25 mouse cellular contexts compared by ENCODE assay signal in genomic region chr19:57036860-57037259, GRCm38 (mm10). TPM values are rescaled to one million over a fixed set of nuclear protein-coding genes. Genes with fewer than 3 reads are reported as not detected.
"Had no signal": no experiment of that assay in that cellular context is flagged by ENCODE, and none has a peak within 500 bp of the region (broad histone marks: within the 10 kb centered on the region; RNA-seq: fewer than 3 reads in every experiment).

No protein-coding gene starts in this region.

- ATAC-seq: forebrain, postnatal 0 days; hindbrain, postnatal 0 days; intestine, embryonic 16.5 days had no signal

- H3K27ac ChIP-seq: heart, embryonic 13.5 days; heart, embryonic 15.5 days; hindbrain, embryonic 13.5 days; hindbrain, embryonic 15.5 days; hindbrain, postnatal 0 days; kidney, embryonic 15.5 days; kidney, postnatal 0 days; layer of hippocampus, adult 2 months; left cerebral cortex, adult 2 months; limb, embryonic 10.5 days; limb, embryonic 12.5 days; liver, embryonic 13.5 days; liver, embryonic 15.5 days had no signal

- DNase-seq: forebrain, postnatal 0 days; heart, adult 18-20 months; heart, postnatal 14 days; heart, postnatal 36 days; kidney, adult 11 months; kidney, adult 2 months; kidney, adult 9 months; kidney, postnatal 14 days; kidney, postnatal 36 days; liver; liver, embryonic 13.5 days had no signal

- H3K4me3 ChIP-seq: heart, embryonic 13.5 days; heart, embryonic 15.5 days; hindbrain, embryonic 13.5 days; hindbrain, embryonic 15.5 days; kidney, embryonic 15.5 days; layer of hippocampus, adult 2 months; left cerebral cortex, adult 2 months; limb, embryonic 10.5 days; limb, embryonic 12.5 days; liver, embryonic 13.5 days; liver, embryonic 15.5 days had no signal

RNA-seq across cellular contexts. Expression of gene Afap1l2, which starts 28.8 kb away (rescaled TPM):
- total RNA-seq: hematopoietic stem cell, adult 5-6 weeks had no signal
